ENCODE assay signal across 14 mouse cellular contexts in the genomic region with DNA sequence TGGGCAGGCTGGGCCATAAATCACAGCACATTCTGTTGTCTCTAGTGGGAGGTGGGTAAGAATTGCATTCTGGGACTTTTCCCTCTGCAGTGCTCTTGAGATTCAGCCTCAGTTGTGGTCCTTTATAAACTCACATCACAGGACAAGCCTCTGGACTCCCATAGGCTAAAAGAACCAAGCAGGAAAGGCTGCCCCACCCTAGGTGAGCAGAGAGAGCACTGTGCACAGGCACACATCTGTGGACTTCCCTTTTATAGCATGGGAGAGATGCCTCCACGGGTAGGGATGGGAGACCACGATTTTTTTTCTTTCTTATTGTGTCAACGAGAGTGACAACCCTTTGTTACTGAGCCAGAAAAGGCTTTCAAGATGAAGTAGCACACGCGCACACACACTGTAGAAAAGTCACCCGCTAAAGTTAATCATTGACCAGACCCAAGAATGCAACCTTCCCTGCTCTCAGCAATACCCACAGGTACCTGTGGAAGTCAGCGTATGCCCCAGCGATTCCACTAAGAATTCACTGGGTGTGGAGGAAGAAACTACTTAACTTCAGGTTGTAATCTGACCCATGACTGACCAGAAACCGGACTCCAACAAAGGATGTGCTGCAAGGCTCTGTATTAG. TPM values are rescaled to one million over a fixed set of nuclear protein-coding genes. Genes with fewer than 3 reads are reported as not detected.
DNase-seq lines count a peak whose midpoint lies in the region; ATAC-seq and TF ChIP-seq lines count a peak whose summit lies in the region.
"Had no signal": no experiment of that assay in that cellular context is flagged by ENCODE, and none has a peak within 500 bp of the region (broad histone marks: within the 10 kb centered on the region; RNA-seq: fewer than 3 reads in every experiment).

No protein-coding gene starts in this region.

- intact Hi-C loops in left cerebral cortex, postnatal 36 days (cut with DNase I) = no loop called here

- H3K9me3 ChIP-seq in intestine, embryonic 14.5 days (ENCODE audit: control insufficient read depth, low read length) = no peaks in the 10 kb centered on the region
- H3K9me3 ChIP-seq in heart, embryonic 12.5 days (replicated peaks) = no peaks in the 10 kb centered on the region
- H3K9me3 ChIP-seq: embryonic facial prominence, embryonic 10.5 days; forebrain, embryonic 12.5 days had no signal

- H3K27ac ChIP-seq in intestine, embryonic 14.5 days (ENCODE audit: low read depth) = peak overlapping the region; percentile 74; the same call in 1 of the 2 replicates
- no peak overlapping the region for H3K27ac ChIP-seq in heart, embryonic 12.5 days (ENCODE audit: poor library complexity, severe bottlenecking)
- H3K27ac ChIP-seq: embryonic facial prominence, embryonic 10.5 days; forebrain, embryonic 12.5 days; hindbrain, embryonic 12.5 days had no signal

- POLR2A ChIA-PET in Patski (lab: Charles Lee) = no interaction called here

- peak; percentile 77 for ATAC-seq in Patski
- ATAC-seq in intestine, embryonic 14.5 days (replicated peaks; ENCODE audit: low FRiP score, low TSS enrichment, low read depth) = peak; percentile 95
- no peak for ATAC-seq in heart, embryonic 12.5 days (ENCODE audit: insufficient number of reproducible peaks, low FRiP score)

- DNase-seq in Patski (ENCODE audit: low read depth, low spot score) = peak; percentile 75
- DNase-seq in intestine, embryonic 14.5 days (ENCODE audit: low spot score) = peak; percentile 69
- DNase-seq in kidney, postnatal 14 days = peak; percentile 81
- peak; percentile 47 for DNase-seq in lung, postnatal 10 days
- no peak for DNase-seq in testis, postnatal 10 days (ENCODE audit: low spot score)
- no peak for DNase-seq in left cerebral cortex, postnatal 36 days (ENCODE audit: low spot score in 2 of 2)
- DNase-seq in cerebellum, adult 11-12 months = no peak
- DNase-seq: right cerebral cortex, postnatal 25 days; thymus, postnatal 25 days had no signal

- H3K27me3 ChIP-seq in Patski = no peaks in the 10 kb centered on the region
- no peaks in the 10 kb centered on the region for H3K27me3 ChIP-seq in intestine, embryonic 14.5 days (replicated peaks; ENCODE audit: control insufficient read depth, insufficient read depth, low read length)
- H3K27me3 ChIP-seq in heart, embryonic 12.5 days (replicated peaks) = no peaks in the 10 kb centered on the region
- H3K27me3 ChIP-seq: forebrain, embryonic 12.5 days; hindbrain, embryonic 12.5 days had no signal

- no peaks in the 10 kb centered on the region; the same call in 1 of the 2 replicates for H3K4me1 ChIP-seq in intestine, embryonic 14.5 days (replicated peaks; ENCODE audit: control insufficient read depth, insufficient read depth, low read length)
- no peaks in the 10 kb centered on the region for H3K4me1 ChIP-seq in heart, embryonic 12.5 days (replicated peaks)
- H3K4me1 ChIP-seq: forebrain, embryonic 12.5 days; hindbrain, embryonic 12.5 days had no signal

- H3K36me3 ChIP-seq in intestine, embryonic 14.5 days (ENCODE audit: control insufficient read depth, insufficient read depth, low read length) = no peaks in the 10 kb centered on the region
- H3K36me3 ChIP-seq in heart, embryonic 12.5 days = no peaks in the 10 kb centered on the region
- H3K36me3 ChIP-seq: embryonic facial prominence, embryonic 10.5 days; forebrain, embryonic 12.5 days; G1E; hindbrain, embryonic 12.5 days had no signal

- no peak for TF ChIP-seq CTCF in Patski (IDR thresholded peaks at IDR 0.05)

- H3K4me3 ChIP-seq in intestine, embryonic 14.5 days (ENCODE audit: low read depth, low read length) = no peak overlapping the region
- no peak overlapping the region for H3K4me3 ChIP-seq in heart, embryonic 12.5 days
- H3K4me3 ChIP-seq: embryonic facial prominence, embryonic 10.5 days; forebrain, embryonic 12.5 days; hindbrain, embryonic 12.5 days had no signal

- H3K4me2 ChIP-seq in intestine, embryonic 14.5 days (ENCODE audit: low read length) = no peak overlapping the region
- no peak overlapping the region for H3K4me2 ChIP-seq in heart, embryonic 12.5 days
- H3K4me2 ChIP-seq: forebrain, embryonic 12.5 days; hindbrain, embryonic 12.5 days had no signal

- CTCF ChIA-PET in Patski (lab: Charles Lee) = no interaction called here

- in situ Hi-C loops in Patski (cut with MboI; ENCODE audit: low pct_unique_long_range_greater_than_20kb) = no loop called here

- 53% methylated on average over 9 of the region's 9 CpGs for WGBS in intestine, embryonic 14.5 days
- 68% methylated on average over 9 of the region's 9 CpGs for WGBS in heart, embryonic 12.5 days

- no peak overlapping the region for H3K9ac ChIP-seq in intestine, embryonic 14.5 days (ENCODE audit: low read length)
- H3K9ac ChIP-seq in heart, embryonic 12.5 days = no peak overlapping the region
- H3K9ac ChIP-seq: forebrain, embryonic 12.5 days; hindbrain, embryonic 12.5 days had no signal

RNA-seq across cellular contexts. Expression of gene Cd2ap, which starts 32.4 kb away (rescaled TPM):
- polyA plus RNA-seq in Patski (2021) = 110 TPM
- polyA plus RNA-seq in intestine, embryonic 14.5 days (2014; fragmentation: Nextera tagmentation; extraction: Ambion mirVana) = 37.6 and 40.4 TPM in 2 replicates
- total RNA-seq in left cerebral cortex, postnatal 36 days (2021) = 10 to 100 TPM; 16.9 to 26.4 TPM
- polyA plus RNA-seq in heart, embryonic 12.5 days (2016; fragmentation: Nextera tagmentation; extraction: Ambion mirVana) = 20.2 and 21.8 TPM in 2 replicates

Comparison
In these comparisons a context has a peak if more than half of its experiments do, and no peak if none do; other contexts are left out.
1. DNase-seq: peak in Patski (single experiment), intestine, embryonic 14.5 days (single experiment), kidney, postnatal 14 days (single experiment) and lung, postnatal 10 days (single experiment); none in testis, postnatal 10 days (single experiment), left cerebral cortex, postnatal 36 days (0 of 2) and cerebellum, adult 11-12 months (single experiment).